Mouse (Mus musculus): ENCODE measurements at regions not wholly inside any gene's neighbourhood (a gene's known extent, or its start where the extent isn't known, plus 50 kb on each side); places are given as distances from the start of the nearest gene placed in this dataset.

DNA sequence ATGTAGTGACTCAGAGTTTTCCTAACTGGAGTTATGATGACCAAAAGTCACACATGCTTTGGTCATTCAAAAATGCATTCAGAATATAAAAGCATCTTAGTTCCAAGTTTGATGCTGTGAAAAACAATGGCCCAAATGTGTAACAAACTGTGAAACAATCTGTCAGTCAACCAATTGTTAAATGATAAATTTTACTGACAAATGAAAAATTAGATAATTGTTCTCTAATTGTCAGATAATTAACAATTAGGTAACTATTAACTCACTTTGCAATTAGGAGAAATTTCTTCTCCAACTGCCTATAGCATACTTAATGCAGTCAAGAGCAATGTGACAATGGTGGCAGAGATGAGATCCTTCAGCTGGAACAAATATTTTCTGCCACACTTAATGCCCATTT, 289.7 kb upstream of the Dcn start:
- no peaks in the 10 kb centered on the region for H3K9me3 ChIP-seq (ENCODE audit: low read length)
- H3K27ac ChIP-seq (ENCODE audit: low read length), result no peak overlapping the region
- no peak overlapping the region for H3K9ac ChIP-seq (replicated peaks; ENCODE audit: low read depth)
- H3K36me3 ChIP-seq (ENCODE audit: insufficient read depth, low read length), result no peaks in the 10 kb centered on the region
- no peak overlapping the region for H3K4me3 ChIP-seq (ENCODE audit: low read depth, low read length)
- DNase-seq (ENCODE audit: low spot score) (no peak), ATAC-seq (no peak)
- H3K27me3 ChIP-seq (replicated peaks; ENCODE audit: insufficient read depth, low read length), result no peaks in the 10 kb centered on the region
- no peak overlapping the region for H3K4me2 ChIP-seq (replicated peaks; ENCODE audit: low read depth, low read length)
- no peaks in the 10 kb centered on the region for H3K4me1 ChIP-seq (ENCODE audit: insufficient read depth, low read depth, low read length)
- TF ChIP-seq CTCF (IDR thresholded peaks at IDR 0.05) (no peak), EP300 (IDR thresholded peaks at IDR 0.05) (no peak)

DNA sequence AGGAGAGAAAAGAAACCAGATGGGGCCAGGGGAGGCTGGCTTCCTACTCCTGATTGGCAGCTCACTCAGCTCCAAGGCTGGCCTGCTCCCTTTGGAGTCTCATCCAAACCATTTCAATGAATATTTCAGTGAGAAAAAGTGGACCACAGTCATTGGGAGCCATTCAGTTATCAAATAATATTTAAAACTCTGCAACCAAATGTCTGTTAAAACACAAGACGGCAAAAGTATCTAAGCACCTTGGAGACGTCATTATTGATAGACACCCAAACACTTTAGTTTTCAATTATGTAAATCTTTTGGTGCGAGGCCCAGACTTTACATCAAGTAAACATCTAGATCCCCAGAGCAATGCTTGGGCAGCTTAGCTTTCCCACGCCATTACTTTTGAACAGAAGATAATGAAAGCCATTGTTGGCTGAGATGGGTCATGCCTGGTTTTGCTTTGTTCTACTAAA, 268.1 kb upstream of the Dcn start:
- no peak for ATAC-seq
- Histone ChIP-seq H3K4me2 (replicated peaks; ENCODE audit: low read depth, low read length) (no peak overlapping the region), H3K27me3 (replicated peaks; ENCODE audit: insufficient read depth, low read length) (no peaks in the 10 kb centered on the region), H3K27ac (ENCODE audit: low read length) (no peak overlapping the region), H3K36me3 (ENCODE audit: insufficient read depth, low read length) (no peaks in the 10 kb centered on the region), H3K4me1 (ENCODE audit: insufficient read depth, low read depth, low read length) (no peaks in the 10 kb centered on the region), H3K9me3 (ENCODE audit: low read length) (no peaks in the 10 kb centered on the region), H3K9ac (replicated peaks; ENCODE audit: low read depth) (no peak overlapping the region), H3K4me3 (ENCODE audit: low read depth, low read length) (no peak overlapping the region)
- no peak for DNase-seq (ENCODE audit: low spot score)
- no peak for TF ChIP-seq CTCF (IDR thresholded peaks at IDR 0.05)
- TF ChIP-seq EP300 (IDR thresholded peaks at IDR 0.05), result no peak
- 72% methylated on average over 4 of the region's 4 CpGs for WGBS

DNA sequence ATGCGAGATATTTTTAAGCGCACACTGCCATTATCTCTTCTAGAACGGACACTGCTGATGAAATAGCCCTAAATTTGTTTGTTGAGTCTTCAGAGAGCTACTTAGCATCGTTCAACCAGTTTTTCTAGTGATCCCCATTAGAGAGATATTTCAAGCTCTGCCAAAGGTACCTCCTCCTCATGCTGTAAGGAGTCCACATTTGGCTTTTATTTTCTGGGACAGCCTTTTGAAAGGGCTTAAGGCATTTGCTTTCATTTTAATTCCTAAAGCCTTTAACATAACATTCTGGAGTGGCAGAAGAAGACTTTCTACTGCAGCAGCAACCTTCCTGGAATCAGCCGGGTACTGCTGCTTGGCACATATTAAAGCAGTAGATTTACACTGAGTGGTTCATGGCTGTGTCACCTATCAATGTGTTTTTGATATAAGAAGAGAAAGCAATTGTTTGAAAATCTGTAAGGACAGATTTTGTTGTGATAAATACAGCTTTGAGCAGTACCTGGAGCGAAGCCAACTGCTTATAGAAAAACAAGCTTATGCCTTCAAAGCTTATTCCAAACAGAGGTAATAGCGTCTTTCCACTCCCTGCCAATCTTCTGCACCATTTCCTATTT, 267.5 kb upstream of the Dcn start:
- TF ChIP-seq EP300 (IDR thresholded peaks at IDR 0.05) (no peak), CTCF (IDR thresholded peaks at IDR 0.05) (no peak)
- Histone ChIP-seq H3K4me2 (replicated peaks; ENCODE audit: low read depth, low read length) (no peak overlapping the region), H3K4me1 (ENCODE audit: insufficient read depth, low read depth, low read length) (no peaks in the 10 kb centered on the region), H3K36me3 (ENCODE audit: insufficient read depth, low read length) (no peaks in the 10 kb centered on the region), H3K4me3 (ENCODE audit: low read depth, low read length) (no peak overlapping the region), H3K9me3 (ENCODE audit: low read length) (no peaks in the 10 kb centered on the region), H3K27ac (ENCODE audit: low read length) (no peak overlapping the region), H3K9ac (replicated peaks; ENCODE audit: low read depth) (no peak overlapping the region), H3K27me3 (replicated peaks; ENCODE audit: insufficient read depth, low read length) (no peaks in the 10 kb centered on the region)
- no peak for ATAC-seq
- DNase-seq (ENCODE audit: low spot score), result no peak
- WGBS, result 62% methylated on average over 7 of the region's 7 CpGs

DNA sequence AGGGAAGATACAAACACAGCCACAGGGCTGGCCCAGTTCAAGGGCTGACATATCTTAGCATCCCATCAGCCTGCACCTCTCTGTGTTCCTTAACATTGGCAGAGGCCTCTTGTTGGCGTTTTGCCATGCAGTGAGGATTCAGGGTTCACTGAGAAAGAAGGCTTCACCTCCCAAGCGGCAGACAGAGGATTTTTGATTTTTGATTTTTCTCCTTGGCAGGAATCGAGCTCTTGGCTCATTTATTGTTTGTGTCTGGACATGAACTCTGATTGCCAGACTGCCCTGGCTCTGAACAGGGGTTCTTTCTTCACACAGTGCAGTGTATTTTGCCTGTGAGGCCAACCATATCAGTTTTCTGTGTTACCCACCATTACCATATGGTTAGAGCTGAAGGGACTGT, 259.9 kb upstream of the Dcn start:
- 60% methylated on average over 3 of the region's 3 CpGs for WGBS
- no peaks in the 10 kb centered on the region for H3K4me1 ChIP-seq (ENCODE audit: insufficient read depth, low read depth, low read length)
- H3K4me2 ChIP-seq (replicated peaks; ENCODE audit: low read depth, low read length), result no peak overlapping the region
- H3K4me3 ChIP-seq (ENCODE audit: low read depth, low read length), result no peak overlapping the region
- no peaks in the 10 kb centered on the region for H3K36me3 ChIP-seq (ENCODE audit: insufficient read depth, low read length)
- H3K27me3 ChIP-seq (replicated peaks; ENCODE audit: insufficient read depth, low read length), result no peaks in the 10 kb centered on the region
- DNase-seq (ENCODE audit: low spot score), result peak; percentile 6
- no peaks in the 10 kb centered on the region for H3K9me3 ChIP-seq (ENCODE audit: low read length)
- no peak for TF ChIP-seq CTCF (IDR thresholded peaks at IDR 0.05)
- no peak for TF ChIP-seq EP300 (IDR thresholded peaks at IDR 0.05)
- no peak overlapping the region for H3K9ac ChIP-seq (replicated peaks; ENCODE audit: low read depth)
- peak; percentile 23; the same call in 1 of the 2 replicates for ATAC-seq
- no peak overlapping the region for H3K27ac ChIP-seq (ENCODE audit: low read length)

DNA sequence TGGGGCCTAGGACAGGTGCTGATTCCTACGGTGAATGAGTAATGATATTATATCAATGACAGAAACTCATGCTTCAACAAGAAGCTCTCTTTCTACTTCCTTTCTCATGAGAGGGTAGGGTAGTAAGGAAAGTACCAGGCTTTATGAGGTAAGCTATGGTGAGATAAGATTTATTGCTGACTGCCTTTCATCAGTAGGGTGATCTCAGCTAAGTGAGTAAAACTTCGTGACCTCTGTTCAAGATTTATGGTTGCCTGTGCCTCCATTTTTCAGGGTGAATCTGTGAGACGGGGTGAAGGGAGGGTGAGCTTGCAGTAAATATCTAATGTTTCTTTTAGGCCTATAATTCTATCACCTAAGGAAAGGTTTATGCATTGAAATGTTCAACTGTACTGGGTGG, 259.0 kb upstream of the Dcn start:
- WGBS, result 87% methylated on average over 3 of the region's 3 CpGs
- no peak for ATAC-seq
- Histone ChIP-seq H3K27me3 (replicated peaks; ENCODE audit: insufficient read depth, low read length) (no peaks in the 10 kb centered on the region), H3K4me2 (replicated peaks; ENCODE audit: low read depth, low read length) (no peak overlapping the region), H3K9me3 (ENCODE audit: low read length) (no peaks in the 10 kb centered on the region), H3K4me1 (ENCODE audit: insufficient read depth, low read depth, low read length) (no peaks in the 10 kb centered on the region), H3K4me3 (ENCODE audit: low read depth, low read length) (no peak overlapping the region), H3K9ac (replicated peaks; ENCODE audit: low read depth) (no peak overlapping the region), H3K36me3 (ENCODE audit: insufficient read depth, low read length) (no peaks in the 10 kb centered on the region), H3K27ac (ENCODE audit: low read length) (no peak overlapping the region)
- TF ChIP-seq EP300 (IDR thresholded peaks at IDR 0.05), result no peak
- TF ChIP-seq CTCF (IDR thresholded peaks at IDR 0.05), result no peak
- DNase-seq (ENCODE audit: low spot score), result no peak

DNA sequence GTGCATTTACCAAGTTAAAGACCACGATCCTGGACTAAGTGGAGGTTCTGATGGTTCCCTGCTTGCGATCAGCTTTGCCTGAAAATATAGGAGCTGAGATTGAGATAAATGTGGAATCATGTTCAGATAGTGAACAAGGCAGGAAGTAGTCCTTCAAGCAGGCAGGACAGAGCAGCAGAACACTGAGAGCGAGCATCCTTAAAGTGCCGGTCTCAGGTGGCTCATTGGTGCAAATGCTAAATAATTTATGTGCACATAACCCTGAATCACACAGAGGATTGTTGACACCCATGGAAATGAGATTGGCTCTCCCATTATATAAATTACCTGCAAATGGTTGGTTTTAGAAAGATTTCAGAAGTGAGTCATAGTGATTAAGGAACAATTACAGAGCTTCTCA, 243.8 kb upstream of the Dcn start:
- no peak for TF ChIP-seq CTCF (IDR thresholded peaks at IDR 0.05)
- TF ChIP-seq EP300 (IDR thresholded peaks at IDR 0.05), result no peak
- H3K36me3 ChIP-seq (ENCODE audit: insufficient read depth, low read length), result no peaks in the 10 kb centered on the region
- no peak overlapping the region for H3K4me3 ChIP-seq (ENCODE audit: low read depth, low read length)
- H3K4me1 ChIP-seq (ENCODE audit: insufficient read depth, low read depth, low read length), result no peaks in the 10 kb centered on the region
- H3K27me3 ChIP-seq (replicated peaks; ENCODE audit: insufficient read depth, low read length), result no peaks in the 10 kb centered on the region
- H3K9me3 ChIP-seq (ENCODE audit: low read length), result no peaks in the 10 kb centered on the region
- no peak overlapping the region for H3K27ac ChIP-seq (ENCODE audit: low read length)
- 86% methylated on average over 4 of the region's 4 CpGs for WGBS
- no peak overlapping the region for H3K9ac ChIP-seq (replicated peaks; ENCODE audit: low read depth)
- DNase-seq (ENCODE audit: low spot score) (no peak), ATAC-seq (no peak)
- no peak overlapping the region for H3K4me2 ChIP-seq (replicated peaks; ENCODE audit: low read depth, low read length)

DNA sequence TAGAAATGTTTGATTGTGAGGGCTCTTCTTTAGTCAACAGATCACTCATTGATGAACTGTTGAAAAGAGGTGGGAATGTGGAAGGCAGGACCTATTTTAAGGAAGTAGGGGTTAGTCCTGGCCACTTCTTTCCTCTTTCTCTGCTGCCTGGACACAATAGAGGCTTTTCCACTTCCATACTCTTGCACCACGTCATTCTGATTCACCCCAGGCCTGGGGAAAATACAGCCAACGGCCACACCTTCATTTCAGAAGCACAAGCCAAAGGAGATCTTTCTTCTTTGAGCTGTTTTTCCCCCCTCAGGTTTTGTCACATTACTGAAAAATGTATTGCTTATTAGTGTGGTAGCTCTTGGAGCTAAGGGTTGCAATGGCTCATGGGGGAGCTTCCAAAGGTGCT, 237.9 kb upstream of the Dcn start:
- H3K27me3 ChIP-seq (replicated peaks; ENCODE audit: insufficient read depth, low read length), result no peaks in the 10 kb centered on the region
- H3K4me3 ChIP-seq (ENCODE audit: low read depth, low read length), result no peak overlapping the region
- H3K9me3 ChIP-seq (ENCODE audit: low read length), result no peaks in the 10 kb centered on the region
- H3K4me2 ChIP-seq (replicated peaks; ENCODE audit: low read depth, low read length), result no peak overlapping the region
- DNase-seq (ENCODE audit: low spot score) (no peak), ATAC-seq (no peak)
- no peak overlapping the region for H3K27ac ChIP-seq (ENCODE audit: low read length)
- no peaks in the 10 kb centered on the region for H3K36me3 ChIP-seq (ENCODE audit: insufficient read depth, low read length)
- H3K9ac ChIP-seq (replicated peaks; ENCODE audit: low read depth), result no peak overlapping the region
- no peaks in the 10 kb centered on the region for H3K4me1 ChIP-seq (ENCODE audit: insufficient read depth, low read depth, low read length)
- TF ChIP-seq CTCF (IDR thresholded peaks at IDR 0.05) (no peak), EP300 (IDR thresholded peaks at IDR 0.05) (no peak)
- 66% methylated on average over 2 of the region's 2 CpGs for WGBS
